Mouse (Mus musculus): ENCODE data around the gene Ddx46. TPM values are rescaled to one million over a fixed set of nuclear protein-coding genes. Genes with fewer than 3 reads are reported as not detected.

Gene Ddx46
- polyA plus RNA-seq, 1 experiment from 2014 or later = 32.5 TPM

DNA sequence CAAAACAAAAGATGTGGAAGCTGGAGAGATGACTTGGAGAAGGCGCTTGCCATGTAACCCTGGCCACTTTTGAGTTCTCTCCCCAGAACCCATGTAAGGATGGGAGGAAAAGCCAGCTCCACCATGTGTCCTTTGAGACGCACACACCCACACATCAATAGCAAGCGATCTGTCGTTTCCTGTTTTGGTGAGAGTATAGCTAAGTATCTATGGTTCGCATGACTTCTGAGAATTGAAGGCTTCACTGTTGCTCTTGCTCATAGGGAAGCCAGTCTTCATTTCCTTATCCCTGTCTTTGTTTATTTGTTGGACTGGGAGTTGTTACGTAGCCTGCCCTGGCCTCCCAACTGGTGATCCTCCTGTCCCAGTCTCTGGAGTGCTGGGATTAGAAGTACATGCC is 37.9 kb downstream of the Ddx46 start:
- no peak for ATAC-seq (ENCODE audit: insufficient read depth, low FRiP score)
- Histone ChIP-seq H3K9me3 (replicated peaks; ENCODE audit: control insufficient read depth, low read length) (no peaks in the 10 kb centered on the region), H3K4me2 (ENCODE audit: low read depth, low read length) (no peak overlapping the region), H3K9ac (ENCODE audit: low read length) (no peak overlapping the region), H3K36me3 (ENCODE audit: control insufficient read depth, insufficient read depth, low read length) (peaks cover 25% of the 10 kb centered on the region), H3K27me3 (ENCODE audit: control insufficient read depth, insufficient read depth, low read length) (no peaks in the 10 kb centered on the region), H3K4me3 (replicated peaks; ENCODE audit: low read length) (no peak overlapping the region), H3K27ac (ENCODE audit: low read length) (no peak overlapping the region), H3K4me1 (ENCODE audit: control insufficient read depth, insufficient read depth, low read length) (no peaks in the 10 kb centered on the region)
- WGBS = 93% methylated on average over 6 of the region's 6 CpGs

GRCm38 (mm10) chr13:55677364-55677763 is 42.5 kb downstream of the Ddx46 start:
- no peak for ATAC-seq (ENCODE audit: insufficient read depth, low FRiP score)
- peaks cover 14% of the 10 kb centered on the region for H3K36me3 ChIP-seq (ENCODE audit: control insufficient read depth, insufficient read depth, low read length)
- H3K9ac ChIP-seq (ENCODE audit: low read length) = no peak overlapping the region
- H3K4me1 ChIP-seq (ENCODE audit: control insufficient read depth, insufficient read depth, low read length) = no peaks in the 10 kb centered on the region
- no peak overlapping the region for H3K4me3 ChIP-seq (replicated peaks; ENCODE audit: low read length)
- no peaks in the 10 kb centered on the region for H3K27me3 ChIP-seq (ENCODE audit: control insufficient read depth, insufficient read depth, low read length)
- 76% methylated on average over 8 of the region's 8 CpGs for WGBS
- no peak overlapping the region for H3K4me2 ChIP-seq (ENCODE audit: low read depth, low read length)
- H3K9me3 ChIP-seq (replicated peaks; ENCODE audit: control insufficient read depth, low read length) = no peaks in the 10 kb centered on the region
- no peak overlapping the region for H3K27ac ChIP-seq (ENCODE audit: low read length)

- 76% methylated on average over 9 of the region's 9 CpGs for WGBS
- Histone ChIP-seq H3K4me1 (ENCODE audit: control insufficient read depth, insufficient read depth, low read length) (no peaks in the 10 kb centered on the region), H3K4me2 (ENCODE audit: low read depth, low read length) (no peak overlapping the region), H3K9ac (ENCODE audit: low read length) (no peak overlapping the region), H3K36me3 (ENCODE audit: control insufficient read depth, insufficient read depth, low read length) (peaks cover 9% of the 10 kb centered on the region), H3K4me3 (replicated peaks; ENCODE audit: low read length) (no peak overlapping the region), H3K27me3 (ENCODE audit: control insufficient read depth, insufficient read depth, low read length) (no peaks in the 10 kb centered on the region), H3K9me3 (replicated peaks; ENCODE audit: control insufficient read depth, low read length) (no peaks in the 10 kb centered on the region), H3K27ac (ENCODE audit: low read length) (no peak overlapping the region)
- ATAC-seq (ENCODE audit: insufficient read depth, low FRiP score) = no peak
These were observed 47.4 kb downstream of the Ddx46 start for GRCm38 (mm10) chr13:55682201-55682600.

- 88% methylated on average over 3 of the region's 3 CpGs for WGBS
These were observed 48.8 kb downstream of the Ddx46 start for GRCm38 (mm10) chr13:55683581-55683980.

GRCm38 (mm10) chr13:55686107-55686633 is 51.3 kb downstream of the Ddx46 start:
- H3K27me3 ChIP-seq (ENCODE audit: control insufficient read depth, insufficient read depth, low read length) = no peaks in the 10 kb centered on the region
- no peak for ATAC-seq (ENCODE audit: insufficient read depth, low FRiP score)
- H3K27ac ChIP-seq (ENCODE audit: low read length) = no peak overlapping the region
- no peaks in the 10 kb centered on the region for H3K36me3 ChIP-seq (ENCODE audit: control insufficient read depth, insufficient read depth, low read length)
- WGBS = 73% methylated on average over 9 of the region's 9 CpGs
- H3K9ac ChIP-seq (ENCODE audit: low read length) = no peak overlapping the region
- H3K4me3 ChIP-seq (replicated peaks; ENCODE audit: low read length) = no peak overlapping the region
- H3K9me3 ChIP-seq (replicated peaks; ENCODE audit: control insufficient read depth, low read length) = no peaks in the 10 kb centered on the region
- H3K4me1 ChIP-seq (ENCODE audit: control insufficient read depth, insufficient read depth, low read length) = no peaks in the 10 kb centered on the region
- H3K4me2 ChIP-seq (ENCODE audit: low read depth, low read length) = no peak overlapping the region

More at GRCm38 (mm10) chr13:55683581-55683980, 48.8 kb downstream of the Ddx46 start:
- no peak overlapping the region for H3K4me3 ChIP-seq (replicated peaks; ENCODE audit: low read length)
- H3K9me3 ChIP-seq (replicated peaks; ENCODE audit: control insufficient read depth, low read length) = no peaks in the 10 kb centered on the region
- no peaks in the 10 kb centered on the region for H3K27me3 ChIP-seq (ENCODE audit: control insufficient read depth, insufficient read depth, low read length)
- H3K4me2 ChIP-seq (ENCODE audit: low read depth, low read length) = no peak overlapping the region
- no peak overlapping the region for H3K27ac ChIP-seq (ENCODE audit: low read length)
- no peaks in the 10 kb centered on the region for H3K4me1 ChIP-seq (ENCODE audit: control insufficient read depth, insufficient read depth, low read length)
- no peak for ATAC-seq (ENCODE audit: insufficient read depth, low FRiP score)
- H3K9ac ChIP-seq (ENCODE audit: low read length) = no peak overlapping the region
- peaks cover 9% of the 10 kb centered on the region for H3K36me3 ChIP-seq (ENCODE audit: control insufficient read depth, insufficient read depth, low read length)

DNA sequence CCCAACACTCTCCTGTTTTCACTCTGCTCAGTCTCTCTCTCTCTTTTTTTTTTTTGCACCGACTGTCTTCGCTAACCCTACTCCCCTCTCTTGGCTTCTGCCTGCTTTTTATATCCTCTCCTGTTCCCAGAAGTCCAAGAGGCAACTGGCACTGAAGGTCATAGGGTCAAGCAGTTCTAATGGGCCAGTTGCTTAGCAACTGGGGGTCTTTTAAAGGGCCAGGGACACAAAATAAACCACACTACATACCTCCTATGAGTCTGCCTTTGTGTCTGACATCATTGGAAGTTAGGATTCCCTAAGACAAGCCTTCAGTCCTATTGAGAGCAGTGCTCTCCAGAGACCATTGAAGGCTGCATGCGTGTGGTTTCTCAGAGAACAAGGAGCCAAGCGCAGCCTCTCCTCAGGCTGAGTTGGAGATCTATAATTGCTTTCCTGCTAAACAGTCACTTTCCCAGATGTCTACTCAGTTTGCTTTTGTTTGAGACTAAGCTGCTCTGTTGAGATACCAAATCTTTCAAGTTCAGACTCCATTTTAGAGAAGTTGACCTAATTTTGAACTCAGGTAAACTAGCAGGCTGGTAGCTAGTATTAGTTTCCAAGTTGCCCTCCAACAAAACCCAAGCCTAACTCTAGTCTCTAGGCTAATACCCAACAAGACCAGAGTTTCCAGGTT is 53.2 kb downstream of the Ddx46 start:
- no peak for ATAC-seq (ENCODE audit: insufficient read depth, low FRiP score)
- H3K27ac ChIP-seq (ENCODE audit: low read length) = no peak overlapping the region
- H3K27me3 ChIP-seq (ENCODE audit: control insufficient read depth, insufficient read depth, low read length) = no peaks in the 10 kb centered on the region
- no peaks in the 10 kb centered on the region for H3K36me3 ChIP-seq (ENCODE audit: control insufficient read depth, insufficient read depth, low read length)
- WGBS = 41% methylated on average over 4 of the region's 4 CpGs
- H3K9ac ChIP-seq (ENCODE audit: low read length) = no peak overlapping the region
- no peak overlapping the region for H3K4me3 ChIP-seq (replicated peaks; ENCODE audit: low read length)
- peaks cover 5% of the 10 kb centered on the region; the same call in 1 of the 2 replicates for H3K4me1 ChIP-seq (ENCODE audit: control insufficient read depth, insufficient read depth, low read length)
- H3K4me2 ChIP-seq (ENCODE audit: low read depth, low read length) = no peak overlapping the region
- H3K9me3 ChIP-seq (replicated peaks; ENCODE audit: control insufficient read depth, low read length) = no peaks in the 10 kb centered on the region

DNA sequence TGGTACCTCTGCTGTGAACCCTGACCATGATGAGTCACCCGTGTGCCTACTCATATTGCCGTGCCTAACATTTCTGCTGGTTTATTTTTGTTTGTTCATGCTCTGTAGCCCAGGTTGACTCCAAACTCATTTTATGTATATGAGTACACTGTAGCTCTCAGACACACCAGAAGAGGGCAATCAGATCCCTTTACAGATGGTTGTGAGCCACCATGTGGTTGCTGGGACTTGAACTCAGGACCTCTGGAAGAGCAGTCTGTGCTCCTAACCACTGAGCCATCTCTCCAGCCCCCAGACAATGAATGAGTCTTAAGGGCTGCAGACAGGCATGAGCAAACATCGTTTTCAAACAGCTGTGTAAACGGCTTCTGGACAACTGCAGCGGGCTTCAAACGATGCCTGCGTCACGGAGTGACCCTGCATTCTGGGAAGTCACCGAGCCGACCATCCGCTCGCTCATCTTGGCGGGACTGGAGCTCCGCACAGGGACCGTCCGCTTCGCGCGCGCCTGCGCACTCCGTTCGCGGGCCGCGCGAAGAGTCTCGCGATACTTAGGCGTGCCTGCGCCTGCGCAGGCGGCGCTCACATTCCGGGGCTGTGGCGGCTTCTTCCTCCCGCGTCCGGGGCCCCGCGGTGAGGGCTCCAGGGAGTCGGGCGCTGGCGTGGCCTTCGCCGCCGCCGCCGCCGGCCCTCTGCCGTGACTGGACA is 57.9 kb downstream of the Ddx46 start, which contains the start of gene B230219D22Rik:
Gene B230219D22Rik (plus strand): TSS at position 590 of the 708 bp plus-strand sequence.
- ATAC-seq (ENCODE audit: insufficient read depth, low FRiP score) = peak; percentile 99
- Histone ChIP-seq H3K27ac (ENCODE audit: low read length) (peak within 1 kb of the TSS; percentile 98), H3K4me2 (ENCODE audit: low read depth, low read length) (peak within 1 kb of the TSS; percentile 88), H3K27me3 (ENCODE audit: control insufficient read depth, insufficient read depth, low read length) (no peaks in the 10 kb centered on the region), H3K4me3 (replicated peaks; ENCODE audit: low read length) (peak within 1 kb of the TSS; percentile 99), H3K9me3 (replicated peaks; ENCODE audit: control insufficient read depth, low read length) (no peaks in the 10 kb centered on the region), H3K9ac (ENCODE audit: low read length) (peak within 1 kb of the TSS; percentile 99), H3K4me1 (ENCODE audit: control insufficient read depth, insufficient read depth, low read length) (peaks cover 18% of the 10 kb centered on the region), H3K36me3 (ENCODE audit: control insufficient read depth, insufficient read depth, low read length) (no peaks in the 10 kb centered on the region)
- WGBS = under 1% methylated on average over 51 of the region's 51 CpGs

- H3K27me3 ChIP-seq (ENCODE audit: control insufficient read depth, insufficient read depth, low read length) = no peaks in the 10 kb centered on the region
- peaks cover 18% of the 10 kb centered on the region for H3K4me1 ChIP-seq (ENCODE audit: control insufficient read depth, insufficient read depth, low read length)
- H3K9ac ChIP-seq (ENCODE audit: low read length) = peak overlapping the region; percentile 99
- H3K4me2 ChIP-seq (ENCODE audit: low read depth, low read length) = peak overlapping the region; percentile 88
- peak; percentile 54 for ATAC-seq (ENCODE audit: insufficient read depth, low FRiP score)
- under 1% methylated on average over 70 of the region's 70 CpGs for WGBS
- H3K36me3 ChIP-seq (ENCODE audit: control insufficient read depth, insufficient read depth, low read length) = no peaks in the 10 kb centered on the region
- H3K4me3 ChIP-seq (replicated peaks; ENCODE audit: low read length) = peak overlapping the region; percentile 99
- no peaks in the 10 kb centered on the region for H3K9me3 ChIP-seq (replicated peaks; ENCODE audit: control insufficient read depth, low read length)
- H3K27ac ChIP-seq (ENCODE audit: low read length) = peak overlapping the region; percentile 98
These were observed 58.5 kb downstream of the Ddx46 start for GRCm38 (mm10) chr13:55693243-55693721.

DNA sequence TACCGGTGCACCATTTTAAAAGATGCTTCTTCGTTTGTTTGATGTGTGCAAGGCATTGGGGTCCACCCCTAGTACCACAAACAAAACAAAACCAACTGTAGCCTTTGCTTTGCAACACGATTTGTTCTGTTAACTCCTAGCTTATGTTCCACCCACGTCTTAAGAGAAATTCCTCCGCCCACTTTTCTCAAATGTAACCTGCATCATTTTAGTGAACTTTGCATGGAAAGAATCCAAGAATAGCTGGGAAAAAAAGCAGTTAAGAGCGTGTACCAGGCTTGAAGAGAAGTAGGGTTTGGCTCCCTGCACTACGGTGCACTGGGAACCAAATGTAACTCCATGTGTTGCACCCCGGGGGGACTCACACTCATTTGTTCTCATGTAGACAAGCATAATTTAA is 59.3 kb downstream of the Ddx46 start:
- Histone ChIP-seq H3K4me3 (replicated peaks; ENCODE audit: low read length) (peak overlapping the region; percentile 99), H3K27me3 (ENCODE audit: control insufficient read depth, insufficient read depth, low read length) (no peaks in the 10 kb centered on the region), H3K9ac (ENCODE audit: low read length) (peak overlapping the region; percentile 99), H3K9me3 (replicated peaks; ENCODE audit: control insufficient read depth, low read length) (no peaks in the 10 kb centered on the region), H3K4me2 (ENCODE audit: low read depth, low read length) (peak overlapping the region; percentile 88), H3K27ac (ENCODE audit: low read length) (peak overlapping the region; percentile 98), H3K36me3 (ENCODE audit: control insufficient read depth, insufficient read depth, low read length) (peaks cover 7% of the 10 kb centered on the region), H3K4me1 (ENCODE audit: control insufficient read depth, insufficient read depth, low read length) (peaks cover 18% of the 10 kb centered on the region)
- ATAC-seq (ENCODE audit: insufficient read depth, low FRiP score) = no peak
- 7% methylated on average over 8 of the region's 8 CpGs for WGBS

All from stomach, embryonic 16.5 days (tissue).